ENCODE assay signal across 8 mouse cellular contexts in genomic region chrX:103622260-103622934, GRCm38 (mm10). TPM values are rescaled to one million over a fixed set of nuclear protein-coding genes. Genes with fewer than 3 reads are reported as not detected.
A peak's percentile ranks its signal among the peaks of the same experiment; 100 is the strongest.
DNase-seq lines count a peak whose midpoint lies in the region; ATAC-seq lines count a peak whose summit lies in the region.

No protein-coding gene starts in this region.

- H3K27me3 ChIP-seq in hindbrain, embryonic 12.5 days: 0 out of 2 replicates have a peak, but pooled peaks cover 6% of the 10 kb centered on the region

- ATAC-seq in hindbrain, embryonic 12.5 days (ENCODE audit: low FRiP score): peak; percentile 96

- H3K4me1 ChIP-seq in hindbrain, embryonic 12.5 days: peaks cover 2% of the 10 kb centered on the region; the same call in 1 of the 2 replicates

- H3K4me2 ChIP-seq in hindbrain, embryonic 12.5 days (replicated peaks): peak overlapping the region; percentile 60

- peak overlapping the region; percentile 87 for H3K27ac ChIP-seq in hindbrain, embryonic 12.5 days

- peak overlapping the region; percentile 44 for H3K4me3 ChIP-seq in hindbrain, embryonic 12.5 days

- H3K9ac ChIP-seq in hindbrain, embryonic 12.5 days: peak overlapping the region; percentile 66

- WGBS in hindbrain, embryonic 12.5 days: under 1% methylated on average over 33 of the region's 33 CpGs

- no peaks in the 10 kb centered on the region for H3K36me3 ChIP-seq in hindbrain, embryonic 12.5 days

- H3K9me3 ChIP-seq in hindbrain, embryonic 12.5 days (replicated peaks): no peaks in the 10 kb centered on the region

- peak; percentile 98 for DNase-seq in NIH3T3 (ENCODE audit: low read depth)
- DNase-seq in cerebellum, postnatal 10 days: peak; percentile 94 to 99
- peak; percentile 93 to 97 for DNase-seq in frontal cortex, postnatal 10 days (ENCODE audit: low spot score in 2 of 2)
- peak; percentile 81 to 99 for DNase-seq in layer of hippocampus, postnatal 14 days (ENCODE audit: low spot score in 2 of 2)
- DNase-seq in lung, postnatal 14 days: peak; percentile 91
- peak; percentile 97 for DNase-seq in retina, adult 2 months (ENCODE audit: low read depth, low spot score)
- DNase-seq in thymus, postnatal 36 days: peak; percentile 86 to 97

RNA-seq across cellular contexts. Expression of gene Zcchc13, which starts 8.0 kb away (rescaled TPM):
- not detected in 2 replicates for polyA plus RNA-seq in hindbrain, embryonic 12.5 days (2016; fragmentation: Nextera tagmentation; extraction: Ambion mirVana)
- total RNA-seq in layer of hippocampus, postnatal 14 days (2021): not detected

Comparison
In these comparisons a context has a peak if more than half of its experiments do, and no peak if none do; other contexts are left out.
1. Peak in every context shown above with its lines: DNase-seq, ATAC-seq, H3K4me3 ChIP-seq and H3K27ac ChIP-seq.